ENCODE assay signal across 9 mouse cellular contexts in the genomic region with DNA sequence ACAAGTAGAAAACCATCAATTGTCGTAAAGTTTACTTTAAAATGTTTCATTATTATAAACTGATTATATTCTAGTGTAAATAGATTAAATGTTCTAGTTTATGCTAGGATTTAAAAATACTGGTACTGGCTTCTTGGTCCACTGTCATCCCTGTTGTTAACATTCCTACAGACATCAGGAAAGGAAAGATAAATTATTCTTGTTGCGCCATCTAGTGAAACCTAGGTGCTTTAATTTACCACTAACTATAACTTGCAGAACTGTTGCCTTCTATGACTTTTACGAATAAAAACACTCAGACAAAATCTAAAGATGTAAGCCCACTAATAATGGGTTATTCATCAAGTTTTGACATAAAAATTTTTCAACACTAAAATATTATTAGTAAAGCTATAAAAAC.
DNase-seq lines count a peak whose midpoint lies in the region; ATAC-seq and TF ChIP-seq lines count a peak whose summit lies in the region.
"Had no signal": no experiment of that assay in that cellular context is flagged by ENCODE, and none has a peak within 500 bp of the region (broad histone marks: within the 10 kb centered on the region; RNA-seq: fewer than 3 reads in every experiment).

No protein-coding gene starts in this region.

- DNase-seq in frontal cortex, postnatal 14 days (ENCODE audit: low spot score in 2 of 2): no peak
- peak; percentile 25 for DNase-seq in layer of hippocampus, adult 9-10 months (ENCODE audit: low spot score)
- no peak for DNase-seq in layer of hippocampus, adult 9-11 months
- DNase-seq in A20 (ENCODE audit: low read depth, low spot score): peak; percentile 7
- DNase-seq in brain, embryonic 14.5 days (ENCODE audit: low read depth): peak; percentile 61
- DNase-seq in thymus, postnatal 25 days: no peak
- DNase-seq: thymus, adult 2 months had no signal

- 0 out of 2 replicates have a peak, but pooled peaks have one; percentile 59 for ATAC-seq in frontal cortex, adult (ENCODE audit: low TSS enrichment)
- ATAC-seq: hindbrain, embryonic 16.5 days had no signal

- no peak for TF ChIP-seq POLR2A in brain, embryonic 14.5 days (IDR thresholded peaks at IDR 0.05; ENCODE audit: borderline replicate concordance, extremely low read depth, insufficient read depth, insufficient read length, poor library complexity, severe bottlenecking)

- no peak for TF ChIP-seq CTCF in brain, embryonic 14.5 days (IDR thresholded peaks at IDR 0.05; ENCODE audit: borderline replicate concordance, extremely low read depth, insufficient read depth, insufficient read length)

Comparison
In these comparisons a context has a peak if more than half of its experiments do, and no peak if none do; other contexts are left out.
1. DNase-seq: peak in layer of hippocampus, adult 9-10 months (single experiment), A20 (single experiment) and brain, embryonic 14.5 days (single experiment); none in frontal cortex, postnatal 14 days (0 of 2), layer of hippocampus, adult 9-11 months (single experiment) and thymus, postnatal 25 days (single experiment).